Mouse (Mus musculus) ES-Bruce4 (cell line): ENCODE measurements around the gene Olfr1047.

Experiments
- CTCF ChIP-seq: IDR thresholded peaks from one replicate; pipeline ENCODE4 v1.8.1; 2011; ENCODE audit warnings: low read depth, low read length
- POLR2A ChIP-seq: IDR thresholded peaks from one replicate; pipeline ENCODE4 v1.8.1; 2011; ENCODE audit warnings: low read length; ENCODE audit not compliant: insufficient read depth

GRCm38 (mm10) chr2:86219214-86219613 lies 12.0 kb downstream of the Olfr1047 start, which contains the start of gene Olfr1046:
- no peak for TF ChIP-seq CTCF
- no peak for TF ChIP-seq POLR2A
